Mouse (Mus musculus) forebrain, embryonic 14.5 days (tissue): ENCODE data around the gene Ccdc152. TPM values are rescaled to one million over a fixed set of nuclear protein-coding genes. Genes with fewer than 3 reads are reported as not detected.

Experiments
- ATAC-seq: fragments of 200-750 bp; cut with Nextera tagmentation; 2 replicates; pipeline ENCODE4 v1.8.0; 2017; ENCODE audit warnings: mild to moderate bottlenecking, moderate library complexity
- DNase-seq: peaks from one replicate; pipeline ENCODE4 v3.0.0-alpha.2; 2015; ENCODE audit warnings: low spot score
- H3K27ac ChIP-seq: fragments of 300-500 bp; sonication (generic); 2 replicates; pipeline ENCODE4 v1.5.1; 2014; ENCODE audit warnings: low read depth, mild to moderate bottlenecking, control low read depth, low read length, moderate library complexity
- H3K27me3 ChIP-seq: fragments of 300-500 bp; sonication (generic); replicated peaks from 2 replicates; pipeline ENCODE4 v1.6.1; 2014; ENCODE audit warnings: low read length, control low read depth, mixed read lengths; ENCODE audit not compliant: control insufficient read depth, insufficient read depth
- H3K36me3 ChIP-seq: fragments of 300-500 bp; sonication (generic); 2 replicates; pipeline ENCODE4 v1.6.1; 2014; ENCODE audit warnings: low read length, control low read depth; ENCODE audit not compliant: control insufficient read depth, insufficient read depth
- H3K4me1 ChIP-seq: fragments of 300-500 bp; sonication (generic); 2 replicates; pipeline ENCODE4 v1.6.1; 2014; ENCODE audit warnings: antibody characterized with exemption, low read length, control low read depth; ENCODE audit not compliant: control insufficient read depth, insufficient read depth
- H3K4me2 ChIP-seq: fragments of 300-500 bp; sonication (generic); 2 replicates; pipeline ENCODE4 v1.6.1; 2014; ENCODE audit warnings: mild to moderate bottlenecking, control low read depth, low read length
- H3K4me3 ChIP-seq: fragments of 300-500 bp; sonication (generic); 2 replicates; pipeline ENCODE4 v1.5.1; 2014; ENCODE audit warnings: low read depth, low read length, control low read depth
- H3K9ac ChIP-seq: fragments of 300-500 bp; sonication (generic); 2 replicates; pipeline ENCODE4 v1.6.1; 2014; ENCODE audit warnings: mild to moderate bottlenecking, low read length, control low read depth, moderate library complexity
- H3K9me3 ChIP-seq: fragments of 300-500 bp; sonication (generic); replicated peaks from 2 replicates; pipeline ENCODE4 v1.6.1; 2016; ENCODE audit warnings: low read length, control low read depth, mixed read lengths; ENCODE audit not compliant: control insufficient read depth
- WGBS: fragments of 180-500 bp; shearing (Covaris S2); extraction: QIAGEN DNeasy Blood & Tissue Kit; methylation state at CpG from one replicate; pipeline ENCODE4 v1.1.7; 2014; 5-methylcytosine and 5-hydroxymethylcytosine counted together
- polyA plus RNA-seq: library from polyadenylated mRNA; unstranded; fragments of >200 nt; fragmentation: Nextera tagmentation; extraction: Ambion mirVana; gene quantifications from 2 replicates; pipeline ENCODE4 v1.2.1, GENCODE M21; 2014

Gene Ccdc152
- 0.15 TPM in 1 of 2 replicates, not detected in the other for polyA plus RNA-seq

GRCm38 (mm10) chr15:3303426-3303825 lies at the start of gene Ccdc152:
TSS of gene Ccdc152 (minus strand) at chr15:3303526.
- no peaks in the 10 kb centered on the region for H3K4me1 ChIP-seq

GRCm38 (mm10) chr15:3349306-3350064 lies 46.2 kb upstream of the Ccdc152 start:
- Histone ChIP-seq H3K4me3 (no peak overlapping the region), H3K4me1 (no peaks in the 10 kb centered on the region), H3K9me3 (no peaks in the 10 kb centered on the region)

More at GRCm38 (mm10) chr15:3303426-3303825, at the start of gene Ccdc152:
- Histone ChIP-seq H3K36me3 (no peaks in the 10 kb centered on the region), H3K27me3 (no peaks in the 10 kb centered on the region), H3K4me2 (no peak within 1 kb of the TSS), H3K9ac (no peak within 1 kb of the TSS), H3K27ac (no peak within 1 kb of the TSS), H3K9me3 (no peaks in the 10 kb centered on the region), H3K4me3 (no peak within 1 kb of the TSS)
- DNase-seq (no peak), ATAC-seq (no peak)
- WGBS = 90% methylated on average over 12 of the region's 12 CpGs

GRCm38 (mm10) chr15:3346682-3347081 lies 43.4 kb upstream of the Ccdc152 start:
- Histone ChIP-seq H3K4me1 (no peaks in the 10 kb centered on the region), H3K27ac (no peak overlapping the region), H3K4me2 (no peak overlapping the region), H3K36me3 (no peaks in the 10 kb centered on the region), H3K27me3 (no peaks in the 10 kb centered on the region), H3K4me3 (no peak overlapping the region), H3K9me3 (no peaks in the 10 kb centered on the region), H3K9ac (no peak overlapping the region)
- DNase-seq = no peak
- 78% methylated on average over 3 of the region's 3 CpGs for WGBS
- ATAC-seq = no peak

More at GRCm38 (mm10) chr15:3349306-3350064, 46.2 kb upstream of the Ccdc152 start:
- H3K27ac ChIP-seq = no peak overlapping the region
- ATAC-seq (no peak), DNase-seq (no peak)
- no peaks in the 10 kb centered on the region for H3K27me3 ChIP-seq
- no peak overlapping the region for H3K9ac ChIP-seq
- no peaks in the 10 kb centered on the region for H3K36me3 ChIP-seq
- 42% methylated on average over 6 of the region's 6 CpGs for WGBS
- H3K4me2 ChIP-seq = no peak overlapping the region

GRCm38 (mm10) chr15:3344555-3344954 lies 41.2 kb upstream of the Ccdc152 start:
- Histone ChIP-seq H3K9ac (no peak overlapping the region), H3K36me3 (no peaks in the 10 kb centered on the region), H3K4me1 (no peaks in the 10 kb centered on the region), H3K4me2 (no peak overlapping the region), H3K27ac (no peak overlapping the region), H3K27me3 (no peaks in the 10 kb centered on the region), H3K9me3 (no peaks in the 10 kb centered on the region), H3K4me3 (no peak overlapping the region)
- ATAC-seq (no peak), DNase-seq (peak; percentile 28)
- 79% methylated on average over 4 of the region's 4 CpGs for WGBS

GRCm38 (mm10) chr15:3341806-3342582 lies 38.7 kb upstream of the Ccdc152 start:
- H3K9me3 ChIP-seq = no peaks in the 10 kb centered on the region
- H3K4me2 ChIP-seq = no peak overlapping the region
- no peak overlapping the region for H3K9ac ChIP-seq
- H3K27me3 ChIP-seq = no peaks in the 10 kb centered on the region
- H3K4me1 ChIP-seq = no peaks in the 10 kb centered on the region
- peak; percentile 2 for DNase-seq
- H3K36me3 ChIP-seq = no peaks in the 10 kb centered on the region
- ATAC-seq = no peak
- H3K4me3 ChIP-seq = no peak overlapping the region
- no peak overlapping the region for H3K27ac ChIP-seq
- 83% methylated on average over 4 of the region's 4 CpGs for WGBS

- WGBS = 88% methylated on average over 3 of the region's 3 CpGs
Measured at GRCm38 (mm10) chr15:3339847-3340246, 36.5 kb upstream of the Ccdc152 start.

GRCm38 (mm10) chr15:3332517-3332916 lies 29.2 kb upstream of the Ccdc152 start:
- Histone ChIP-seq H3K27me3 (no peaks in the 10 kb centered on the region), H3K27ac (no peak overlapping the region), H3K4me3 (no peak overlapping the region), H3K9ac (no peak overlapping the region), H3K36me3 (no peaks in the 10 kb centered on the region), H3K9me3 (no peaks in the 10 kb centered on the region), H3K4me1 (no peaks in the 10 kb centered on the region), H3K4me2 (no peak overlapping the region)
- no peak for DNase-seq
- ATAC-seq = no peak
- WGBS = 90% methylated on average over 4 of the region's 4 CpGs

More at GRCm38 (mm10) chr15:3339847-3340246, 36.5 kb upstream of the Ccdc152 start:
- Histone ChIP-seq H3K9ac (no peak overlapping the region), H3K27ac (no peak overlapping the region), H3K4me3 (no peak overlapping the region), H3K4me2 (no peak overlapping the region), H3K27me3 (no peaks in the 10 kb centered on the region), H3K9me3 (no peaks in the 10 kb centered on the region), H3K36me3 (no peaks in the 10 kb centered on the region), H3K4me1 (no peaks in the 10 kb centered on the region)
- no peak for ATAC-seq
- DNase-seq = no peak

- no peak overlapping the region for H3K4me3 ChIP-seq
- no peak overlapping the region for H3K27ac ChIP-seq
- no peaks in the 10 kb centered on the region for H3K27me3 ChIP-seq
- no peak for ATAC-seq
- 75% methylated on average over 2 of the region's 2 CpGs for WGBS
- H3K4me2 ChIP-seq = no peak overlapping the region
- no peaks in the 10 kb centered on the region for H3K36me3 ChIP-seq
- no peaks in the 10 kb centered on the region for H3K9me3 ChIP-seq
- H3K9ac ChIP-seq = no peak overlapping the region
- DNase-seq = no peak
- H3K4me1 ChIP-seq = no peaks in the 10 kb centered on the region
Measured at GRCm38 (mm10) chr15:3331813-3332212, 28.5 kb upstream of the Ccdc152 start.

- Histone ChIP-seq H3K4me1 (no peaks in the 10 kb centered on the region), H3K9me3 (no peaks in the 10 kb centered on the region), H3K4me3 (no peak overlapping the region), H3K36me3 (no peaks in the 10 kb centered on the region), H3K27me3 (no peaks in the 10 kb centered on the region), H3K4me2 (no peak overlapping the region), H3K27ac (no peak overlapping the region), H3K9ac (no peak overlapping the region)
- WGBS = 69% methylated on average over 1 of the region's 1 CpGs
- DNase-seq = no peak
- ATAC-seq = no peak
Measured at GRCm38 (mm10) chr15:3330291-3330690, 27.0 kb upstream of the Ccdc152 start.
